Mouse (Mus musculus) C2C12 (cell line): ENCODE measurements around the gene Nebl. TPM values are rescaled to one million over a fixed set of nuclear protein-coding genes. Genes with fewer than 3 reads are reported as not detected.

ENCODE experiments used
- H3K27me3 ChIP-seq: one replicate; pipeline ENCODE4 v1.6.1; 2011; ENCODE audit not compliant: control insufficient read depth, insufficient read depth, insufficient read length
- H3K36me3 ChIP-seq: one replicate; pipeline ENCODE4 v1.6.1; 2011; ENCODE audit not compliant: control insufficient read depth, insufficient read depth
- H3K4me3 ChIP-seq: one replicate; pipeline ENCODE4 v1.5.1; 2011; ENCODE audit warnings: mild to moderate bottlenecking, control low read depth; ENCODE audit not compliant: poor library complexity, insufficient read depth, severe bottlenecking
- H3K79me2 ChIP-seq: one replicate; pipeline ENCODE4 v1.6.1; 2011; ENCODE audit not compliant: control insufficient read depth, insufficient read depth
- H3K79me3 ChIP-seq: one replicate; pipeline ENCODE4 v1.6.1; 2011; ENCODE audit warnings: low read depth, control low read depth
- H3ac ChIP-seq: one replicate; pipeline ENCODE3; 2011; ENCODE audit warnings: low read depth; ENCODE audit not compliant: control insufficient read depth, insufficient read length
- CEBPB ChIP-seq: IDR thresholded peaks from one replicate; pipeline ENCODE4 v1.6.1; 2011; ENCODE audit warnings: low read depth, mild to moderate bottlenecking, control low read depth, moderate library complexity
- CTCF ChIP-seq: IDR thresholded peaks from one replicate; pipeline ENCODE4 v1.5.1; 2011; ENCODE audit not compliant: control insufficient read depth, insufficient read depth, insufficient read length
- FOSL1 ChIP-seq: IDR thresholded peaks from one replicate; pipeline ENCODE4 v1.8.0; 2011; ENCODE audit warnings: mild to moderate bottlenecking, low read length; ENCODE audit not compliant: poor library complexity, insufficient read depth, severe bottlenecking
- MAX ChIP-seq: IDR thresholded peaks from one replicate; pipeline ENCODE4 v1.6.1; 2011; ENCODE audit warnings: mild to moderate bottlenecking, control low read depth
- MYOD1 ChIP-seq: IDR thresholded peaks from one replicate; pipeline ENCODE4 v1.6.1; 2011; ENCODE audit warnings: low read depth; ENCODE audit not compliant: control insufficient read depth, insufficient read length
- MYOG ChIP-seq: IDR thresholded peaks from one replicate; pipeline ENCODE4 v1.6.1; 2011; ENCODE audit not compliant: control insufficient read depth, insufficient read length; ENCODE audit errors: extremely low read depth
- USF1 ChIP-seq: IDR thresholded peaks from one replicate; pipeline ENCODE4 v1.6.1; 2011; ENCODE audit warnings: low read depth, mild to moderate bottlenecking, control low read depth, moderate library complexity
- polyA plus RNA-seq: library from polyadenylated mRNA; unstranded; fragments of >200 nt; fragmentation: generic; extraction: Trizol; gene quantifications from one replicate; pipeline ENCODE4 v1.2.1, GENCODE M21; 2012; ENCODE audit warnings: missing spikeins

Gene Nebl
- polyA plus RNA-seq, 1 experiment, result 0.50 TPM

DNA sequence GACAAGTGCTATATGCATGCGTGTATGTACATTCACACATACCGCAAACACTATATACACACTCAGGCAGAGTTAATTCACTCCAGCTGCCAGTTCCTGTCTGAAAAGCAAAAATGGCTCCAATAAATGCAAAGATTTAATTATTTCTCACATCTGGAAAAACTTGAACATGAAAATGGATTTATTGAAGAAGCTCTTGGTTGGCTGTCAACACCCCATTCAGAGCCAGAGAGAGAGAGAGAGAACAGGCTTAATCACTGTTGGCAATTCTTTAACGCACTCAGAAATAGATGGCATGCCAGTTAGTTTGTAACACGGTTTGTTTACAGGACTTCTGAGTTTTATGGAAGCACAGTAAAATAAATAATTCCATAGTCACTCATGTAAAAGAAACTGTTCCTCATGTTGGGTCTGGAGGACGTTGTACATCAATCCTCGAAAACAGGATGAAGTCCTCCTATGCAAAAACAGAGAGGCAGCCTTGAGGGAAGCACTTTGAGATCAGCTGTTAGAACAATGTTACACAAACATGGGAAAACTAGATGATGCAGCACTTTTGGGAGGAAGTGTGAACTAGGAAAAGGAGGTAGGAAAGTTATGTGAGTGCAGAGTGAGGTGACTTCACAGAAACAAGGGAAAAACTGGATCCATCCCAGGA lies 265.6 kb downstream of the Nebl start:
- TF ChIP-seq MYOD1 (no peak), CTCF (no peak), MAX (no peak), MYOG (no peak), CEBPB (no peak), FOSL1 (no peak), USF1 (no peak)

DNA sequence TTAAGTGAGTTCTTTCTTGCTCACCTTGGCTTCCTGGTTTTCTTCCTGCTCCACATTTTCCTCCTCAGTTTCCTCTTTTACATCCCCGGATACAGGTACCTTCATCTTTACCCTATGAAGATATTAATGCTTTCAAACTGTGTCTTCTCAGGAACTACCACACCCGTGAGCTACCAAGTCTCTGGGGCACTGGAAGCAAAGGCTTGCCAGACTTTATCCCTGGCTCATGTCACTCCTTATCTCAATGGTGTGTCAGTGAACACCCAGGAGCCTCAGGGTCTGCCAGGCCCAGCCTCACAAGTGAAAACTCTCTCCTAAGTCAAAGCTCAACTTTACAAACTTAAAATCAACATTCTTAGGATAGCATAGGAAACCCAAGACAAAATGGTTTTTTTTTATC lies 270.8 kb downstream of the Nebl start:
- H3K4me3 ChIP-seq, result no peak overlapping the region
- H3K79me2 ChIP-seq, result no peaks in the 10 kb centered on the region
- no peaks in the 10 kb centered on the region for H3K79me3 ChIP-seq
- H3K27me3 ChIP-seq, result no peaks in the 10 kb centered on the region
- H3K36me3 ChIP-seq, result no peaks in the 10 kb centered on the region
- TF ChIP-seq CTCF (no peak), MYOG (no peak), CEBPB (no peak), MAX (no peak), FOSL1 (no peak), USF1 (no peak), MYOD1 (no peak)
- H3ac ChIP-seq, result no peak overlapping the region

More for the DNA sequence above, 265.6 kb downstream of the Nebl start:
- Histone ChIP-seq H3ac (no peak overlapping the region), H3K36me3 (no peaks in the 10 kb centered on the region), H3K79me2 (no peaks in the 10 kb centered on the region), H3K79me3 (no peaks in the 10 kb centered on the region), H3K27me3 (no peaks in the 10 kb centered on the region), H3K4me3 (no peak overlapping the region)

DNA sequence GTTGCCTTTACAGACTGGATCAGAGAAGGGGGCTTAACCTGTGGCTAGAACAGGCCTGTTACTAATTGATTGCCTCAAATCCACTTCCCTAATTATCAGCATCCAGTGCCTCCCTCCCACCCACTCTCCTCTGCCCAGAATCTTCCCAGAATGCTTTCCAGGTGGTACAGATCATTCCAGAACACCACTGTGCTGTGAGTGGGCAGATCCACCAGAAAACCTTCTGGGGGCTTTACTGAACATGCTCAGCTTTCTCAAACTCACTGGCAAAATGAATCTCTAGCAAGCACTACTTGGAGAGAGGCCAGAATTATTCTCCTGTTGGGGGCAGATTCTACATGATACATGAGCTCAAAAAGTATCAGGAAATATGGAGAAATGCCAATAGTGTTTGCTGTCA lies 277.6 kb downstream of the Nebl start:
- no peaks in the 10 kb centered on the region for H3K79me2 ChIP-seq
- TF ChIP-seq MAX (no peak), CTCF (no peak), FOSL1 (no peak), USF1 (no peak), MYOG (no peak), CEBPB (no peak), MYOD1 (no peak)
- H3K27me3 ChIP-seq, result no peaks in the 10 kb centered on the region
- H3K79me3 ChIP-seq, result no peaks in the 10 kb centered on the region
- H3K36me3 ChIP-seq, result no peaks in the 10 kb centered on the region
- no peak overlapping the region for H3ac ChIP-seq
- H3K4me3 ChIP-seq, result no peak overlapping the region

DNA sequence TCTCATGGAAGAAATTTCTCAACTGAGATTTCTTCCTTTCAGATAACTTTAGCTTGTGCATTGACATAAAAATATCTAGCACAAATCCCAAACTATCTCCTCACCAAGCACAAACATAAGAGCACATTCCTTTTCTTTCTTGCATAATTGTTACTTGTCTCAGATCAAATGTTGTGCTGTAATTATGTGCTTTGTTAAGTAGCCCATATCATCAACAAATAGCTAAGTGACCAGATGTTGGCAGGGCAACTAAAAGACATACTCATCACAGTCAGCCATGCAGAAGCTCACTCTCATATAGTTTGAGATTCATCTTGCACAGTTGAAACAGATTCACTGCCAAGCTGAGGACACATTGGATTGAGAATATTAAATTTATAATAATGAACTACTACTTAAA lies 282.9 kb downstream of the Nebl start:
- Histone ChIP-seq H3K27me3 (no peaks in the 10 kb centered on the region), H3K79me2 (no peaks in the 10 kb centered on the region), H3K36me3 (no peaks in the 10 kb centered on the region), H3K79me3 (no peaks in the 10 kb centered on the region), H3ac (no peak overlapping the region), H3K4me3 (no peak overlapping the region)
- TF ChIP-seq MAX (no peak), CEBPB (no peak), MYOD1 (no peak), CTCF (no peak), MYOG (no peak), FOSL1 (no peak), USF1 (no peak)

DNA sequence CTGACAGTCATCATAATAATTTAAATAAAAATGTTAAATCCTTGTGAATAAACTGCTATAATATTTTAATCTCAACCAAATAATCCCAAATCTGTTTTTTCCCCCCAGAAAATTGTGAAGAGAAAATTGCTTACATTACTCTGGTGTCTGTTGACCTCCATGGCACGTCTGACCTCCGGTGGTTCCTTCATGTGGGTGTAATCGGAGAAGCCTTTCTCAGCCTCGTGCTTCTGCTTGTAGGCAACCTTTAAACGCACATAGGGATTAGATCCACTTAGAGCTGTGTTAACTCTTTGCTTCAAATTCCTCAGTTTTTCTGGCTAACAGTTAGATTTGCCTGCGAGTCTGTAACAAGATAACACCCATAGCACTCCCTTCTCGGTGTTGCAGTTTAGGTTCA lies 287.7 kb downstream of the Nebl start:
- no peak overlapping the region for H3K4me3 ChIP-seq
- no peaks in the 10 kb centered on the region for H3K79me3 ChIP-seq
- no peak overlapping the region for H3ac ChIP-seq
- no peaks in the 10 kb centered on the region for H3K36me3 ChIP-seq
- TF ChIP-seq MYOD1 (no peak), USF1 (no peak), CEBPB (no peak), FOSL1 (no peak), CTCF (no peak), MYOG (no peak), MAX (no peak)
- H3K79me2 ChIP-seq, result no peaks in the 10 kb centered on the region
- no peaks in the 10 kb centered on the region for H3K27me3 ChIP-seq

DNA sequence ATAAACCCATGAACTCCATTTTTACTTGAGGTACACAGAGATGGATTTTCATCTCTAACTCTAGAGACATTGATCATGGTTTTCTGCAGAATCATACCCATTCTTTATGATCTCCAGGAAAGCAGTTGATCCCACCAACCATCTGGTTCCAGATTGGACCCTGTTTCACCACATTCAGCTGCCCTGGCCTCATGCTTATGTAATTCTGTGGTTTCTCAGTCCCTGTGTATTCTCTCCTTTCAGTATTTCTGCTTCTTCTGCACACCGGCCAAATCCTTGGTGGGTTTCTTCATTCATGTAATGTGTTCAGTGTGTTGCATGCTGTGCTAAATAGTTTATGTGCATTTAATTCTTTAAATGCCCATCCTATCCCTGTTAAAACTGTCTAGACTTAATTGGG lies 292.9 kb downstream of the Nebl start:
- Histone ChIP-seq H3K27me3 (no peaks in the 10 kb centered on the region), H3ac (no peak overlapping the region), H3K36me3 (no peaks in the 10 kb centered on the region), H3K79me2 (no peaks in the 10 kb centered on the region), H3K79me3 (no peaks in the 10 kb centered on the region), H3K4me3 (no peak overlapping the region)
- TF ChIP-seq FOSL1 (no peak), MAX (no peak), MYOD1 (no peak), CEBPB (no peak), MYOG (no peak), CTCF (no peak), USF1 (no peak)
